Mouse (Mus musculus) CD4-positive naive resting alpha-beta T cell, adult 57 days (primary cell): ENCODE data around the gene Angpt4. TPM values are rescaled to one million over a fixed set of nuclear protein-coding genes. Genes with fewer than 3 reads are reported as not detected.

Experiments
- total RNA-seq: library from RNA; stranded (reverse); gene quantifications from one replicate; pipeline ENCODE4 v1.2.4, GENCODE M21; 2023

Gene Angpt4
- not detected for total RNA-seq

GRCm38 (mm10) chr2:151910919-151911500 is at the start of gene Angpt4:
Angpt4 (plus strand) TSS chr2:151911210.

GRCm38 (mm10) chr2:151979470-151980354 is 68.7 kb downstream of the Angpt4 start, which contains the start of gene Fam110a:
Fam110a (minus strand) TSS chr2:151980219.

Other genes with a start within 250 kb of the Angpt4 start
- gene Rad21l, start 242.7 kb upstream of the Angpt4 start, total RNA-seq, result not detected
- not detected for gene Tmem74b, start 209.2 kb upstream of the Angpt4 start, total RNA-seq
- 50.2 TPM for gene Psmf1, start 167.0 kb upstream of the Angpt4 start, total RNA-seq
- not detected for gene Rspo4, start 68.3 kb upstream of the Angpt4 start, total RNA-seq
- 5.3 TPM for gene Fam110a, start 69.0 kb downstream of the Angpt4 start, total RNA-seq
- gene Slc52a3, start 85.3 kb downstream of the Angpt4 start, total RNA-seq, result 1.6 TPM
- not detected for gene Scrt2, start 170.3 kb downstream of the Angpt4 start, total RNA-seq
- 0.68 TPM for gene Srxn1, start 194.3 kb downstream of the Angpt4 start, total RNA-seq
- gene Tcf15, start 232.4 kb downstream of the Angpt4 start, total RNA-seq, result not detected